Mouse (Mus musculus) MEL (cell line): ENCODE results near the gene Mms22l.

Experiments
- CTCF ChIP-seq, 3 experiments: IDR thresholded peaks in 2 of 3; conservative IDR thresholded peaks in 1 of 3; 2 replicates each; pipeline ENCODE4 v1.5.1; 2011 to 2012; ENCODE audit warnings: low read length in 3 of 3, low read depth in 2 of 3, mild to moderate bottlenecking in 2 of 3, improper control_type of control experiment in 1 of 3, inconsistent platforms in 1 of 3, mixed read lengths in 1 of 3, moderate library complexity in 1 of 3; ENCODE audit not compliant: control insufficient read depth in 1 of 3, insufficient read depth in 1 of 3, poor library complexity in 1 of 3, severe bottlenecking in 1 of 3
- GATA1 ChIP-seq: IDR thresholded peaks from 2 replicates; pipeline ENCODE4 v1.6.1; 2011; ENCODE audit warnings: low read depth, low read length, improper control_type of control experiment
- MEF2A ChIP-seq: IDR thresholded peaks from 2 replicates; pipeline ENCODE4 v1.6.1; 2014; ENCODE audit warnings: low read depth, mild to moderate bottlenecking, inconsistent platforms, low read length, improper control_type of control experiment; ENCODE audit not compliant: poor library complexity, insufficient replicate concordance, severe bottlenecking; ENCODE audit errors: extremely low read depth
- RAD21 ChIP-seq: IDR thresholded peaks from 2 replicates; pipeline ENCODE4 v1.6.1; 2011; ENCODE audit warnings: mild to moderate bottlenecking, low read depth, low read length, improper control_type of control experiment
- SMC3 ChIP-seq: IDR thresholded peaks from 2 replicates; pipeline ENCODE4 v1.6.1; 2011; ENCODE audit warnings: low read depth, low read length, improper control_type of control experiment
- TAL1 ChIP-seq: IDR thresholded peaks from 2 replicates; pipeline ENCODE4 v1.6.1; 2012; ENCODE audit warnings: mild to moderate bottlenecking, inconsistent platforms, low read length, moderate library complexity, mixed read lengths
- USF1 ChIP-seq: IDR thresholded peaks from 2 replicates; pipeline ENCODE4 v1.6.1; 2014; ENCODE audit warnings: low read depth, mild to moderate bottlenecking, inconsistent platforms, low read length, improper control_type of control experiment, moderate library complexity
- ZKSCAN1 ChIP-seq: IDR thresholded peaks from 2 replicates; pipeline ENCODE4 v1.6.1; 2012; ENCODE audit warnings: low read depth, mild to moderate bottlenecking, inconsistent platforms, low read length, improper control_type of control experiment, moderate library complexity

- TF ChIP-seq ZKSCAN1 (no peak), SMC3 (no peak), TAL1 (no peak), MEF2A (no peak), CTCF (IDR thresholded peaks at IDR 0.05 in 2 of 3, conservative IDR thresholded peaks at IDR 0.05 in 1 of 3; ENCODE audit: control insufficient read depth in 1 of 3, insufficient read depth in 1 of 3, low read depth in 2 of 3, low read length in 3 of 3, poor library complexity in 1 of 3, severe bottlenecking in 1 of 3) (no peak), RAD21 (no peak), USF1 (no peak), GATA1 (peak; percentile 58; the same call in 1 of the 2 replicates)
Observed at GRCm38 (mm10) chr4:24594824-24595223, 98.6 kb downstream of the Mms22l start.
